Comparison of ENCODE assay signal across 8 mouse cellular contexts in genomic region chr11:53979456-53979787, GRCm38 (mm10). TPM values are rescaled to one million over a fixed set of nuclear protein-coding genes. Genes with fewer than 3 reads are reported as not detected.
DNase-seq lines count a peak whose midpoint lies in the region; ATAC-seq and TF ChIP-seq lines count a peak whose summit lies in the region.
"Not testable (repeated sequence)": the region's sequence is repeated elsewhere in the genome, so short reads cannot be mapped to it uniquely, and the experiment has no call there.

No protein-coding gene starts in this region.

- not testable (repeated sequence) for ATAC-seq in forebrain, embryonic 16.5 days; liver, embryonic 16.5 days (ENCODE audit: low read depth)
- peak; percentile 15; the same call in 1 of the 2 replicates for ATAC-seq in kidney, postnatal 0 days (replicated peaks; ENCODE audit: low FRiP score, low read depth)
- peak; percentile 40; the same call in 1 of the 2 replicates for ATAC-seq in midbrain, embryonic 11.5 days (ENCODE audit: low FRiP score)

- H3K36me3 ChIP-seq in forebrain, embryonic 16.5 days (ENCODE audit: control insufficient read depth, insufficient read depth); hindbrain, embryonic 10.5 days; kidney, postnatal 0 days (ENCODE audit: insufficient read depth, low read length); liver, embryonic 16.5 days (ENCODE audit: control insufficient read depth, insufficient read depth); midbrain, embryonic 11.5 days (ENCODE audit: control insufficient read depth, insufficient read depth, low read length): not testable (repeated sequence)

- peak; percentile 5 to 6 for DNase-seq in CD8-positive naive resting alpha-beta T cell, adult 2 months (ENCODE audit: low read depth in 2 of 2, low spot score in 2 of 2)
- peak; percentile 46 for DNase-seq in embryo, embryonic 10 days (ENCODE audit: low spot score)
- DNase-seq in hindbrain, embryonic 10.5 days (ENCODE audit: low spot score); kidney, postnatal 0 days (ENCODE audit: low spot score): not testable (repeated sequence)
- peak; percentile 94 for DNase-seq in midbrain, embryonic 11.5 days (ENCODE audit: low spot score, missing footprints)

- not testable (repeated sequence) for TF ChIP-seq CTCF in kidney, postnatal 0 days (IDR thresholded peaks at IDR 0.05; ENCODE audit: low read depth); olfactory bulb, adult 2 months (IDR thresholded peaks at IDR 0.05; ENCODE audit: insufficient read depth, low read depth, low read length)

- H3K27ac ChIP-seq in forebrain, embryonic 16.5 days (ENCODE audit: low read length); kidney, postnatal 0 days; liver, embryonic 16.5 days (ENCODE audit: low read length); midbrain, embryonic 11.5 days (ENCODE audit: low read depth, low read length); olfactory bulb, adult 2 months (ENCODE audit: insufficient read depth, low read depth, low read length): not testable (repeated sequence)
- H3K27ac ChIP-seq in hindbrain, embryonic 10.5 days = peak overlapping the region; percentile 82

- not testable (repeated sequence) for TF ChIP-seq POLR2A in olfactory bulb, adult 2 months (IDR thresholded peaks at IDR 0.05; ENCODE audit: insufficient read depth, low read depth, low read length)

- H3K9me3 ChIP-seq in forebrain, embryonic 16.5 days (ENCODE audit: control insufficient read depth, low read length); hindbrain, embryonic 10.5 days; kidney, postnatal 0 days (replicated peaks; ENCODE audit: low read length); liver, embryonic 16.5 days (replicated peaks; ENCODE audit: control insufficient read depth, low read length); midbrain, embryonic 11.5 days (ENCODE audit: control insufficient read depth, low read length): not testable (repeated sequence)

- not testable (repeated sequence) for H3K27me3 ChIP-seq in forebrain, embryonic 16.5 days (replicated peaks; ENCODE audit: control insufficient read depth, insufficient read depth, low read length); kidney, postnatal 0 days (ENCODE audit: insufficient read depth, low read length); liver, embryonic 16.5 days (ENCODE audit: control insufficient read depth, insufficient read depth, low read depth, low read length); midbrain, embryonic 11.5 days (ENCODE audit: control insufficient read depth, insufficient read depth, low read length)
- H3K27me3 ChIP-seq in hindbrain, embryonic 10.5 days (ENCODE audit: insufficient read depth, poor library complexity, severe bottlenecking) = peaks cover 17% of the 10 kb centered on the region

- peak overlapping the region; percentile 97 for H3K4me2 ChIP-seq in forebrain, embryonic 16.5 days (ENCODE audit: low read length)
- peak overlapping the region; percentile 93 for H3K4me2 ChIP-seq in kidney, postnatal 0 days (ENCODE audit: low read length)
- peak overlapping the region; percentile 96 for H3K4me2 ChIP-seq in liver, embryonic 16.5 days (ENCODE audit: low read depth, low read length)
- peak overlapping the region; percentile 92 for H3K4me2 ChIP-seq in midbrain, embryonic 11.5 days

- H3K4me3 ChIP-seq in forebrain, embryonic 16.5 days (replicated peaks; ENCODE audit: low read length) = peak overlapping the region; percentile 62
- peak overlapping the region; percentile 68 for H3K4me3 ChIP-seq in hindbrain, embryonic 10.5 days
- peak overlapping the region; percentile 60 for H3K4me3 ChIP-seq in kidney, postnatal 0 days (replicated peaks; ENCODE audit: low read depth, low read length)
- peak overlapping the region; percentile 62 for H3K4me3 ChIP-seq in liver, embryonic 16.5 days (ENCODE audit: low read depth, low read length)
- H3K4me3 ChIP-seq in midbrain, embryonic 11.5 days (ENCODE audit: low read depth, low read length) = peak overlapping the region; percentile 56
- peak overlapping the region; percentile 77 for H3K4me3 ChIP-seq in olfactory bulb, adult 2 months (ENCODE audit: insufficient read depth, low read depth, low read length)

- H3K4me1 ChIP-seq in forebrain, embryonic 16.5 days (replicated peaks; ENCODE audit: control insufficient read depth, insufficient read depth, low read length); kidney, postnatal 0 days (replicated peaks; ENCODE audit: insufficient read depth, low read length); midbrain, embryonic 11.5 days (ENCODE audit: control insufficient read depth, insufficient read depth, low read length); olfactory bulb, adult 2 months (ENCODE audit: control insufficient read depth, insufficient read depth, low read length): not testable (repeated sequence)
- peaks cover 13% of the 10 kb centered on the region for H3K4me1 ChIP-seq in hindbrain, embryonic 10.5 days (replicated peaks)
- H3K4me1 ChIP-seq in liver, embryonic 16.5 days (ENCODE audit: control insufficient read depth, low read depth, low read length) = peaks cover 11% of the 10 kb centered on the region

- 0% methylated on average over 23 of the region's 23 CpGs for WGBS in forebrain, embryonic 16.5 days
- WGBS in hindbrain, embryonic 10.5 days = 1% methylated on average over 23 of the region's 23 CpGs
- under 1% methylated on average over 23 of the region's 23 CpGs for WGBS in kidney, postnatal 0 days
- 2% methylated on average over 23 of the region's 23 CpGs for WGBS in liver, embryonic 16.5 days (ENCODE audit: insufficient replicate concordance)
- under 1% methylated on average over 23 of the region's 23 CpGs for WGBS in midbrain, embryonic 11.5 days
- WGBS in olfactory bulb, adult 2 months = 2% methylated on average over 23 of the region's 23 CpGs

- peak overlapping the region; percentile 57 for H3K9ac ChIP-seq in forebrain, embryonic 16.5 days (replicated peaks; ENCODE audit: low read depth, low read length)
- H3K9ac ChIP-seq in kidney, postnatal 0 days (ENCODE audit: low read depth, low read length) = peak overlapping the region; percentile 74
- peak overlapping the region; percentile 63 for H3K9ac ChIP-seq in liver, embryonic 16.5 days (ENCODE audit: low read depth, low read length)
- H3K9ac ChIP-seq in midbrain, embryonic 11.5 days (ENCODE audit: low read length) = peak overlapping the region; percentile 61

RNA-seq across cellular contexts. Expression of gene Slc22a21, which starts 0.7 kb away (rescaled TPM):
- 1.3 and 2.1 TPM in 2 replicates for polyA plus RNA-seq in forebrain, embryonic 16.5 days (2015; fragmentation: Nextera tagmentation; extraction: Ambion mirVana)
- polyA plus RNA-seq in hindbrain, embryonic 10.5 days (2016; fragmentation: Nextera tagmentation; extraction: Ambion mirVana) = 2.0 and 2.4 TPM in 2 replicates
- 5.6 and 6.0 TPM in 2 replicates for polyA plus RNA-seq in kidney, postnatal 0 days (2015; fragmentation: Nextera tagmentation; extraction: Ambion mirVana)
- 0.92 and 1.2 TPM in 2 replicates for polyA plus RNA-seq in liver, embryonic 16.5 days (2015; fragmentation: Nextera tagmentation; extraction: Ambion mirVana)
- polyA plus RNA-seq in midbrain, embryonic 11.5 days (2014; fragmentation: Nextera tagmentation; extraction: Ambion mirVana) = 2.5 and 2.9 TPM in 2 replicates
- polyA plus RNA-seq in olfactory bulb, adult 2 months (2012; ENCODE audit: insufficient read depth, insufficient read length, low replicate concordance, missing spikeins) = not detected in 2 replicates

RNA-seq across cellular contexts. Expression of gene Slc22a4, which starts 48.5 kb away (rescaled TPM):
- polyA plus RNA-seq in forebrain, embryonic 16.5 days (2015; fragmentation: Nextera tagmentation; extraction: Ambion mirVana) = 0.87 and 2.2 TPM in 2 replicates
- 1.2 and 2.2 TPM in 2 replicates for polyA plus RNA-seq in hindbrain, embryonic 10.5 days (2016; fragmentation: Nextera tagmentation; extraction: Ambion mirVana)
- polyA plus RNA-seq in kidney, postnatal 0 days (2015; fragmentation: Nextera tagmentation; extraction: Ambion mirVana) = 3.6 TPM in 2 replicates
- polyA plus RNA-seq in liver, embryonic 16.5 days (2015; fragmentation: Nextera tagmentation; extraction: Ambion mirVana) = 34.8 and 39.3 TPM in 2 replicates
- polyA plus RNA-seq in midbrain, embryonic 11.5 days (2014; fragmentation: Nextera tagmentation; extraction: Ambion mirVana) = 1.4 and 1.5 TPM in 2 replicates
- polyA plus RNA-seq in olfactory bulb, adult 2 months (2012; ENCODE audit: insufficient read depth, insufficient read length, low replicate concordance, missing spikeins) = not detected in 2 replicates
